Comparison of ENCODE assay signal across 8 mouse cellular contexts in the genomic region with DNA sequence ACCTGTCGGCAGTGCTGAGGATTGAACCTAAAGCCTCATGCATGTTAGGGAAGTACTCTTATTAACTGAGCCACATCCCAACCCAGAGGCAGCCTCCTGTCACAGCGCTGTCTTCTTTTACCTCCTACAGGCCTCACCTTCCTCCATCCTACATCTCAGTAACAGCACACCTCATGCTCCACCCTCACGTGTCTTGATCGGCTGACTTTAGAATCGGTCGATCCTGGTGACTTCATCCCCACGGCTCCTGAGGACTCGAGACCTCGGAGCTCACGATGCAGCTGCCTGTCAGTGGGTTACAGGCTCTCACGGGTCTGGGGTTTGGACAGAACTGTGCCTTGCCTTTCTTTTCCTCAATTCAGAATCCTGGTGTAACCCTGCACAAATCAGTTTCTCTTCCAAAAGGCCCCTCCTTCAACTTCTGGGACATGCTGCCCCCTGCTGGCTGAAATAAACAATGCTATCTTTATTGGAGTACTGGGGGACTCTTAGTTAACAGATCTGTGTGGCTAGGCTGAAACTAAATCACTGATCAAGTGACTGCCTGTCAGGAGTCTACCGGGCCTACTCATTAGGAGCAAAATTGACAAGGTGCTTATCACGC. TPM values are rescaled to one million over a fixed set of nuclear protein-coding genes. Genes with fewer than 3 reads are reported as not detected.
DNase-seq lines count a peak whose midpoint lies in the region; ATAC-seq and TF ChIP-seq lines count a peak whose summit lies in the region.

No protein-coding gene starts in this region.

- peak; percentile 12; the same call in 1 of the 2 replicates for ATAC-seq in heart, embryonic 15.5 days (replicated peaks; ENCODE audit: insufficient number of reproducible peaks, insufficient read depth, low FRiP score, low read depth)
- ATAC-seq in liver, embryonic 15.5 days (ENCODE audit: insufficient read depth): no peak; the same call in 1 of the 2 replicates
- peak; percentile 42 for ATAC-seq in neural tube, embryonic 14.5 days (ENCODE audit: low read depth)

- no peak for TF ChIP-seq POLR2A in CH12.LX (IDR thresholded peaks at IDR 0.05; ENCODE audit: low read depth, low read length)

- no peak overlapping the region for H3K27ac ChIP-seq in CH12.LX (ENCODE audit: insufficient read depth, low read depth)
- no peak overlapping the region for H3K27ac ChIP-seq in heart, embryonic 15.5 days
- H3K27ac ChIP-seq in liver, embryonic 15.5 days (replicated peaks): no peak overlapping the region
- H3K27ac ChIP-seq in neural tube, embryonic 14.5 days (ENCODE audit: low read depth, low read length): no peak overlapping the region

- H3K9me3 ChIP-seq in CH12.LX (replicated peaks; ENCODE audit: low read length): no peaks in the 10 kb centered on the region
- H3K9me3 ChIP-seq in heart, embryonic 15.5 days (replicated peaks): no peaks in the 10 kb centered on the region
- H3K9me3 ChIP-seq in liver, embryonic 15.5 days (replicated peaks): no peaks in the 10 kb centered on the region
- no peaks in the 10 kb centered on the region for H3K9me3 ChIP-seq in neural tube, embryonic 14.5 days (ENCODE audit: control insufficient read depth, low read length)

- TF ChIP-seq EP300 in CH12.LX (IDR thresholded peaks at IDR 0.05; ENCODE audit: low read length): no peak

- 42% methylated on average over 13 of the region's 13 CpGs for WGBS in heart, embryonic 15.5 days
- WGBS in liver, embryonic 15.5 days (ENCODE audit: insufficient replicate concordance): 45% methylated on average over 13 of the region's 13 CpGs
- WGBS in neural tube, embryonic 14.5 days: 59% methylated on average over 13 of the region's 13 CpGs

- H3K36me3 ChIP-seq in CH12.LX (replicated peaks in 1 of 2; ENCODE audit: control insufficient read depth in 1 of 2, insufficient read depth in 1 of 2, low read length in 1 of 2): peaks cover 0 to 3% of the 10 kb centered on the region in 2 experiments
- H3K36me3 ChIP-seq in heart, embryonic 15.5 days: no peaks in the 10 kb centered on the region
- no peaks in the 10 kb centered on the region for H3K36me3 ChIP-seq in liver, embryonic 15.5 days (replicated peaks)
- no peaks in the 10 kb centered on the region for H3K36me3 ChIP-seq in neural tube, embryonic 14.5 days (ENCODE audit: control insufficient read depth, insufficient read depth, low read length)

- H3K4me3 ChIP-seq in CH12.LX (replicated peaks in 1 of 3; ENCODE audit: low read depth in 2 of 3, low read length in 2 of 3, poor library complexity in 1 of 3): peak overlapping the region; percentile 47 to 51 (median 51)
- H3K4me3 ChIP-seq in heart, embryonic 15.5 days: peak overlapping the region; percentile 9; the same call in 1 of the 2 replicates
- no peak overlapping the region for H3K4me3 ChIP-seq in liver, embryonic 15.5 days (replicated peaks)
- H3K4me3 ChIP-seq in neural tube, embryonic 14.5 days (ENCODE audit: low read depth, low read length): no peak overlapping the region

- peak; percentile 90 for TF ChIP-seq RAD21 in CH12.LX (IDR thresholded peaks at IDR 0.05; ENCODE audit: low read depth, low read length)

- TF ChIP-seq CTCF in CH12.LX (conservative IDR thresholded peaks at IDR 0.05 in 1 of 2, IDR thresholded peaks at IDR 0.05 in 1 of 2; ENCODE audit: low read depth in 2 of 2, low read length in 2 of 2): peak; percentile 56 to 92

- in situ Hi-C loops in CH12.LX (cut with MboI; ENCODE audit: low pct_ligation_motif_present, low pct_unique_long_range_greater_than_20kb, low sequenced_read_pairs): loop anchor here (10.0 to 25.0 kb wide), 3 partner anchors 91 to 319 kb away; no protein-coding TSS in a partner anchor

- dilution Hi-C loops in CH12.LX (cut with MboI; ENCODE audit: extremely low pct_ligation_motif_present, extremely low pct_unique_long_range_greater_than_20kb, low sequenced_read_pairs): no loop called here

- H3K4me1 ChIP-seq in CH12.LX (ENCODE audit: control insufficient read depth in 1 of 2, insufficient read depth in 2 of 2): peaks cover 4 to 26% of the 10 kb centered on the region in 2 experiments; a peak in 3 of 4 replicates
- H3K4me1 ChIP-seq in heart, embryonic 15.5 days (replicated peaks): no peaks in the 10 kb centered on the region
- peaks cover 19% of the 10 kb centered on the region for H3K4me1 ChIP-seq in liver, embryonic 15.5 days (replicated peaks)
- no peaks in the 10 kb centered on the region for H3K4me1 ChIP-seq in neural tube, embryonic 14.5 days (ENCODE audit: control insufficient read depth, insufficient read depth, low read length)

- peak; percentile 88 for DNase-seq in CH12.LX (ENCODE audit: extremely low read depth)
- DNase-seq in brain, adult 2 months (ENCODE audit: low read depth, low spot score): peak; percentile 86
- DNase-seq in fibroblast of lung, adult 2 months (ENCODE audit: low read depth): peak; percentile 53
- DNase-seq in kidney, postnatal 25 days: peak; percentile 60 to 85
- DNase-seq in testis, postnatal 10 days (ENCODE audit: low spot score): peak; percentile 88

- H3K27me3 ChIP-seq in CH12.LX (replicated peaks): no peaks in the 10 kb centered on the region
- H3K27me3 ChIP-seq in heart, embryonic 15.5 days: 0 out of 2 replicates have a peak, but pooled peaks cover 3% of the 10 kb centered on the region
- no peaks in the 10 kb centered on the region for H3K27me3 ChIP-seq in liver, embryonic 15.5 days
- H3K27me3 ChIP-seq in neural tube, embryonic 14.5 days (ENCODE audit: control insufficient read depth, insufficient read depth, low read length): no peaks in the 10 kb centered on the region

- H3K4me2 ChIP-seq in CH12.LX (ENCODE audit: insufficient read depth, low read depth, poor library complexity, severe bottlenecking): peak overlapping the region; percentile 76
- H3K4me2 ChIP-seq in heart, embryonic 15.5 days: peak overlapping the region; percentile 37
- H3K4me2 ChIP-seq in liver, embryonic 15.5 days: peak overlapping the region; percentile 14; the same call in 1 of the 2 replicates
- H3K4me2 ChIP-seq in neural tube, embryonic 14.5 days (ENCODE audit: low read depth, low read length): no peak overlapping the region

- H3K79me2 ChIP-seq in CH12.LX (replicated peaks; ENCODE audit: control insufficient read depth, extremely low read depth, insufficient read depth, poor library complexity, severe bottlenecking): no peaks in the 10 kb centered on the region

- H3K9ac ChIP-seq in CH12.LX (ENCODE audit: insufficient read depth, low read depth): peak overlapping the region; percentile 64
- no peak overlapping the region for H3K9ac ChIP-seq in heart, embryonic 15.5 days
- H3K9ac ChIP-seq in liver, embryonic 15.5 days: no peak overlapping the region
- no peak overlapping the region for H3K9ac ChIP-seq in neural tube, embryonic 14.5 days (replicated peaks; ENCODE audit: low read depth, low read length)

TF ChIP-seq in CH12.LX, 34 proteins besides CTCF, POLR2A, EP300 and RAD21:
- TF ChIP-seq MAZ (IDR thresholded peaks at IDR 0.05; ENCODE audit: low read depth, low read length): peak; percentile 80; the same call in 1 of the 2 replicates
- peak; percentile 44; the same call in 1 of the 2 replicates for TF ChIP-seq NELFE (IDR thresholded peaks at IDR 0.05; ENCODE audit: low read depth, low read length)
- no peak for TF ChIP-seq ELF1 (IDR thresholded peaks at IDR 0.05; ENCODE audit: low read depth, low read length)
- 0 out of 2 replicates have a peak, but pooled peaks have one; percentile 26 for TF ChIP-seq JUND (conservative IDR thresholded peaks at IDR 0.05; ENCODE audit: low read depth, low read length)
- no peak for TF ChIP-seq TBP (conservative IDR thresholded peaks at IDR 0.05; ENCODE audit: low read depth, low read length)
- TF ChIP-seq SIN3A (IDR thresholded peaks at IDR 0.05; ENCODE audit: low read length): peak; percentile 61
- TF ChIP-seq ZC3H11A (IDR thresholded peaks at IDR 0.05; ENCODE audit: low read depth, low read length): peak; percentile 74
- TF ChIP-seq MXI1 (IDR thresholded peaks at IDR 0.05; ENCODE audit: low read depth, low read length): peak; percentile 43; the same call in 1 of the 2 replicates
- peak; percentile 93 for TF ChIP-seq SMC3 (IDR thresholded peaks at IDR 0.05; ENCODE audit: low read depth, low read length)
- TF ChIP-seq TCF12 (IDR thresholded peaks at IDR 0.05; ENCODE audit: low read depth, low read length): no peak
- peak; percentile 91 for TF ChIP-seq BHLHE40 (IDR thresholded peaks at IDR 0.05; ENCODE audit: low read depth, low read length)

RNA-seq across cellular contexts. Expression of a gene that starts 41.7 kb away (rescaled TPM):
- total RNA-seq in CH12.LX (2012; rRNA removed): 9.2 and 11.0 TPM in 2 replicates
- total RNA-seq in CH12.LX (2014; rRNA removed): 5.3 and 11.1 TPM in 2 replicates
- polyA plus RNA-seq in CH12.LX (2012; ENCODE audit: insufficient read length, low read depth): 21.7 and 24.7 TPM in 2 replicates
- polyA plus RNA-seq in heart, embryonic 15.5 days (2015; fragmentation: Nextera tagmentation; extraction: Ambion mirVana): 29.9 and 33.0 TPM in 2 replicates
- 15.0 and 15.8 TPM in 2 replicates for polyA plus RNA-seq in liver, embryonic 15.5 days (2015; fragmentation: Nextera tagmentation; extraction: Ambion mirVana)
- polyA plus RNA-seq in neural tube, embryonic 14.5 days (2014; fragmentation: Nextera tagmentation; extraction: Ambion mirVana): 38.3 and 40.3 TPM in 2 replicates

Comparison
In these comparisons a context has a peak if more than half of its experiments do, and no peak if none do; other contexts are left out.
1. H3K4me3 ChIP-seq: peak in CH12.LX (3 of 3) and heart, embryonic 15.5 days (single experiment); none in liver, embryonic 15.5 days (single experiment) and neural tube, embryonic 14.5 days (single experiment).
2. Peak in every context shown above with its lines, with median percentiles within 50 percentile points of each other: DNase-seq.